Mouse (Mus musculus): ENCODE data around the gene Gm826. TPM values are rescaled to one million over a fixed set of nuclear protein-coding genes. Genes with fewer than 3 reads are reported as not detected.
A peak's percentile ranks its signal among the peaks of the same experiment; 100 is the strongest.

Gm826 gene
- polyA plus RNA-seq, 1 experiment from 2014 or later, result 0.37 TPM

DNA sequence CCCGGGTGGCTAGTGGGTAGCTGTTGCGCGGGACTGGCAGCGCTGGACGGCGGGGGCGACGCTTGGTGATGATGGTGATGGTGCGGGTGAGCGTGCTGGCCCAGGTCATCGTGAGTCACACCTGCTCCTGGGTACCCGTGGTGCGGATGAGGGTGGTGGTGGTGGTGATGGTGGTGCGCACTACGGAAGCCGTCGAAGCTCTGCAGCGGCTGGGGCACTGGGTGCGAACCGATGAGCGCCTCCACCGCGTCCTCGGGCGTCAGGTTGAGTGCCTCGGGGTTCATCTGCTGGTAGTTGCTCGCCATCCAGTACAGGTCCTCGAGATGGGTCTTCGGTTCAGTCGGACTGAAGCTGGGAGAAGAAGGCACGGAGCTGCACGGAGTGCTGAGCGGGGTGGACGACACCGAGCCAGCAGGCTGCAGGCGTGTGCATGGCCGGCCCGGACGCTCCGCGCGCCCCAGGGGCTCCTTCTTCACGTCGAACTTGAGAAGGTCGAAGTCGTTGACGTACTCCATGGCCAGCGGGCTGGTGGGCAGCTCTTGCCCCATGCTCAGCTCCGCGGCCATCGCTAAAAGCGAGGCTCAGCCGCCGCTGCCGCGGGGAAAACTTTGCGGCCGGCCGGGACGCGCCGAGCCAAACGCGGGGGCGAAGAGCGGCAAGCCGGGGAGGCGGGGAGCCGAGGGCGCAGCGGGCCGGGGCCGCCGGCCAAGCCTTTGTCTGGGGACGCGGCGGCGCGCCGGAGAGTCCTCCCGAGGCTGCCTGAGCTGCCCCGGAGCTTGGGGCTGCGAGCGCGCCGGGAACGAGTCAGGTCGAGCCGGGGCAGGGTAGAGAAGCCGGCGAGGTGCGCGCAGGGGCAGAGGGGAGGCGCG, 32.4 kb upstream of the Gm826 start:
- no peaks in the 10 kb centered on the region for H3K9me3 ChIP-seq (ENCODE audit: control insufficient read depth, low read length)
- H3K4me1 ChIP-seq (ENCODE audit: control insufficient read depth, insufficient read depth, low read length), result peaks cover 11% of the 10 kb centered on the region; the same call in 1 of the 2 replicates
- peak overlapping the region; percentile 76 for H3K27ac ChIP-seq (ENCODE audit: low read depth, low read length)
- H3K27me3 ChIP-seq (ENCODE audit: control insufficient read depth, insufficient read depth, low read length), result peaks cover 58% of the 10 kb centered on the region
- no peaks in the 10 kb centered on the region for H3K36me3 ChIP-seq (ENCODE audit: control insufficient read depth, insufficient read depth, low read length)
- H3K4me3 ChIP-seq (ENCODE audit: low read length), result peak overlapping the region; percentile 58
- ATAC-seq (ENCODE audit: low FRiP score, low TSS enrichment), result peak; percentile 17; the same call in 1 of the 2 replicates
- under 1% methylated on average over 79 of the region's 95 CpGs for WGBS
- H3K4me2 ChIP-seq (replicated peaks; ENCODE audit: low read depth, low read length), result peak overlapping the region; percentile 97
- peak overlapping the region; percentile 76 for H3K9ac ChIP-seq (ENCODE audit: low read depth, low read length)

DNA sequence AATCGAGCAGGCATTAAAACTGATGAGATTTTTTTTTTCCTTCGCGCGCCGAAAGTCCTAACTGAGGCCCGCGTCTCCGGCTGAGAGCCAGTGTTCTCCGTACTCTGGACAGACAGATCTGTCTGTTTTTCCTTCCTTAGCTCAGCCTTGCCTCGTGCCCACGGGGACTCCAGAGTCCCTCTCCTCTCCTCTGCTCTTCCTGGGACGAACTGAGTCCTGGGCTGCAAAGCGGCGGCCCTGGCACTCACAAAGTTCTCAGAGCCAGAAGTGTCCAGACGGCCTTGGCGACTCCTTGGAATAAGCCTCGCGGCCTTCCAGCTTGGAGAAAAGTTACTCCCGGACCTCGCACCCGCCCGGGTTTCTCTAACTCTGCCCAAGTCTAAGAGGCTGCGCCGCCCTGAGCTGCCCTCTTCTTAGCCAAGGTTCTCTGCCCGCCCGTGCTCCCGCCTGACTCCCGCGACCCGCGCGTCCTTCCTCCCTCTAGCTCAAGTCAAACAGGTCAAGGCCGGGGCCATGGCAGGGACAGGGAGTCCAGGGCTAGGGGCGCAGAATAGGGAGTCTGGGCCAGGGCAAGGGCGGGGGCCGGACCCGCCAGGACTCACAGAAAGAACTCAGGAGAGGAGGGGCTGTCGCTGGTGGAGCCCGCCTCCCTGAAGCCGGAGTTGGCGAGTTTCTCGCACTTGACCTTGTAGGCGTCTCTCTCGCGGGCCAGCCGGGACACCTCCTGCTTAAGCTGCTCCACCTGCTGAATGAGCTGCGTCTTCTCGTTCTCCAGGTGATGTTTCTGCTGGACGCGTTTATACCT, 31.3 kb upstream of the Gm826 start:
- Histone ChIP-seq H3K27me3 (ENCODE audit: control insufficient read depth, insufficient read depth, low read length) (peaks cover 55% of the 10 kb centered on the region), H3K4me1 (ENCODE audit: control insufficient read depth, insufficient read depth, low read length) (peaks cover 11% of the 10 kb centered on the region; the same call in 1 of the 2 replicates), H3K9ac (ENCODE audit: low read depth, low read length) (peak overlapping the region; percentile 76), H3K27ac (ENCODE audit: low read depth, low read length) (no peak overlapping the region), H3K9me3 (ENCODE audit: control insufficient read depth, low read length) (no peaks in the 10 kb centered on the region), H3K4me3 (ENCODE audit: low read length) (peak overlapping the region; percentile 58), H3K36me3 (ENCODE audit: control insufficient read depth, insufficient read depth, low read length) (no peaks in the 10 kb centered on the region), H3K4me2 (replicated peaks; ENCODE audit: low read depth, low read length) (peak overlapping the region; percentile 97)
- 0 out of 2 replicates have a peak, but pooled peaks have one; percentile 0 for ATAC-seq (ENCODE audit: low FRiP score, low TSS enrichment)
- WGBS, result under 1% methylated on average over 50 of the region's 50 CpGs

DNA sequence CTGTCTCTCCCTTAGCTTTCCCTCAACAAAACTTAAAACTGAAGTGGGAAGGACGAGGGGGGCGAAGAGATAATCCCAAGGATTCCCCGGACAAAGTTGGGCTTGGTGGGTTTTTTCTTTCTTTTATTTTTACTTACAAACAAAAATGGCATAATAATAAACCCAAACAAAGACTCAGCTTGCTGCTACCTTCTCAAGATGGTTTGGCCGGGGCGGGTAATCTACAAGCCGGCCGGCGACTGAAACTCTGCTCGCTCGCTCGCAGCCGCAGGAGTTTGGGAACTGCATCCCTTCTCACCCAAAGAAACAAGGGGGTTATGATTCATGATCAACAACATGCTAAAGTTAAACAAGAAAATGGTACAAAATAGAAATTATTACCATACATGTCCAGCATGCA, 30.7 kb upstream of the Gm826 start:
- Histone ChIP-seq H3K9me3 (ENCODE audit: control insufficient read depth, low read length) (no peaks in the 10 kb centered on the region), H3K4me1 (ENCODE audit: control insufficient read depth, insufficient read depth, low read length) (peaks cover 10% of the 10 kb centered on the region; the same call in 1 of the 2 replicates), H3K4me3 (ENCODE audit: low read length) (peak overlapping the region; percentile 58), H3K27ac (ENCODE audit: low read depth, low read length) (no peak overlapping the region), H3K27me3 (ENCODE audit: control insufficient read depth, insufficient read depth, low read length) (peaks cover 55% of the 10 kb centered on the region), H3K36me3 (ENCODE audit: control insufficient read depth, insufficient read depth, low read length) (no peaks in the 10 kb centered on the region), H3K9ac (ENCODE audit: low read depth, low read length) (no peak overlapping the region), H3K4me2 (replicated peaks; ENCODE audit: low read depth, low read length) (peak overlapping the region; percentile 97)
- 2% methylated on average over 12 of the region's 12 CpGs for WGBS
- ATAC-seq (ENCODE audit: low FRiP score, low TSS enrichment), result no peak

GRCm38 (mm10) chr2:160364128-160364650, 30.2 kb upstream of the Gm826 start:
- no peak overlapping the region for H3K27ac ChIP-seq (ENCODE audit: low read depth, low read length)
- H3K4me2 ChIP-seq (replicated peaks; ENCODE audit: low read depth, low read length), result peak overlapping the region; percentile 97
- H3K4me1 ChIP-seq (ENCODE audit: control insufficient read depth, insufficient read depth, low read length), result peaks cover 5% of the 10 kb centered on the region; the same call in 1 of the 2 replicates
- ATAC-seq (ENCODE audit: low FRiP score, low TSS enrichment), result no peak
- WGBS, result 4% methylated on average over 9 of the region's 9 CpGs
- no peak overlapping the region for H3K9ac ChIP-seq (ENCODE audit: low read depth, low read length)
- H3K36me3 ChIP-seq (ENCODE audit: control insufficient read depth, insufficient read depth, low read length), result no peaks in the 10 kb centered on the region
- peak overlapping the region; percentile 58 for H3K4me3 ChIP-seq (ENCODE audit: low read length)
- peaks cover 53% of the 10 kb centered on the region for H3K27me3 ChIP-seq (ENCODE audit: control insufficient read depth, insufficient read depth, low read length)
- H3K9me3 ChIP-seq (ENCODE audit: control insufficient read depth, low read length), result no peaks in the 10 kb centered on the region

- 51% methylated on average over 4 of the region's 4 CpGs for WGBS
- Histone ChIP-seq H3K9me3 (ENCODE audit: control insufficient read depth, low read length) (no peaks in the 10 kb centered on the region), H3K27me3 (ENCODE audit: control insufficient read depth, insufficient read depth, low read length) (peaks cover 51% of the 10 kb centered on the region), H3K9ac (ENCODE audit: low read depth, low read length) (no peak overlapping the region), H3K4me3 (ENCODE audit: low read length) (no peak overlapping the region), H3K4me2 (replicated peaks; ENCODE audit: low read depth, low read length) (no peak overlapping the region), H3K27ac (ENCODE audit: low read depth, low read length) (no peak overlapping the region), H3K36me3 (ENCODE audit: control insufficient read depth, insufficient read depth, low read length) (no peaks in the 10 kb centered on the region), H3K4me1 (ENCODE audit: control insufficient read depth, insufficient read depth, low read length) (no peaks in the 10 kb centered on the region)
- no peak for ATAC-seq (ENCODE audit: low FRiP score, low TSS enrichment)
Observed at GRCm38 (mm10) chr2:160363201-160363600, 29.2 kb upstream of the Gm826 start.

DNA sequence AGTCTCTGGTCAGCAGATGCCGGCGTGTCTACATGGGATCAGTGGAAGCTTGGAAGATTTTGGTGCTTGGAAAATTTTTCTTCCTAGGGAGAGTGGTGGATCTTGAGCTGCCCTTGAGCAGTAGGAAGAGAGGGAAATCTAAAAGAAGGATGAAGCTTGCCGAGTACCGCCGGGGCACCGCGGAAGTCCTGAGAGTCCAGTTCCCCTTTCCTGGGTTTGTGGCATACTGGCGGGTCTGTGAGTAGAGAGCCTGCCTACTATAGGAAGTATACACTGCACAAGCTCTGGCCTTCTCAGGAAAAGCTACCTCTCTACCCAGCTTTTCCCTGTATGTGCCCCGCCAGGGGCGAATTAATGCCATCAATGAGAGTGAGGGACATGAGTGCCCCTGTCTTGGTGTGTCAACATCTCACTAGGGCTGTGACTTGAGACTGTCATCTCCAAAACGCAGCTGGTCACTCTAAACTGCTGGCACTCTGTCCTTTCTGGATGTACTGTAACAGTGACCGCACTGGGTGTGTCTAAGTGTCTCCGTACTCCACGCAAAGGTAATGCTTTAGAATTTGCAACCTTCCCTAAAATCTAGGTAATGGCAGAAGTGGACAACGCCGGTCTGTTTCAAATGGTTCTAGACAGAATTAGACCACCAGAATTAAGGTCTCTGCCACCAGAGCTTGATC, 27.6 kb upstream of the Gm826 start:
- Histone ChIP-seq H3K27ac (ENCODE audit: low read depth, low read length) (no peak overlapping the region), H3K9me3 (ENCODE audit: control insufficient read depth, low read length) (no peaks in the 10 kb centered on the region), H3K4me2 (replicated peaks; ENCODE audit: low read depth, low read length) (no peak overlapping the region), H3K9ac (ENCODE audit: low read depth, low read length) (no peak overlapping the region), H3K36me3 (ENCODE audit: control insufficient read depth, insufficient read depth, low read length) (no peaks in the 10 kb centered on the region), H3K4me3 (ENCODE audit: low read length) (no peak overlapping the region), H3K27me3 (ENCODE audit: control insufficient read depth, insufficient read depth, low read length) (peaks cover 51% of the 10 kb centered on the region), H3K4me1 (ENCODE audit: control insufficient read depth, insufficient read depth, low read length) (no peaks in the 10 kb centered on the region)
- 24% methylated on average over 16 of the region's 16 CpGs for WGBS
- no peak for ATAC-seq (ENCODE audit: low FRiP score, low TSS enrichment)

- ATAC-seq (ENCODE audit: low FRiP score, low TSS enrichment), result no peak
- Histone ChIP-seq H3K4me1 (ENCODE audit: control insufficient read depth, insufficient read depth, low read length) (no peaks in the 10 kb centered on the region), H3K9me3 (ENCODE audit: control insufficient read depth, low read length) (no peaks in the 10 kb centered on the region), H3K4me2 (replicated peaks; ENCODE audit: low read depth, low read length) (no peak overlapping the region), H3K4me3 (ENCODE audit: low read length) (no peak overlapping the region), H3K27ac (ENCODE audit: low read depth, low read length) (no peak overlapping the region), H3K27me3 (ENCODE audit: control insufficient read depth, insufficient read depth, low read length) (peaks cover 44% of the 10 kb centered on the region), H3K36me3 (ENCODE audit: control insufficient read depth, insufficient read depth, low read length) (no peaks in the 10 kb centered on the region), H3K9ac (ENCODE audit: low read depth, low read length) (no peak overlapping the region)
- WGBS, result 14% methylated on average over 8 of the region's 8 CpGs
Observed at GRCm38 (mm10) chr2:160360234-160360874, 26.4 kb upstream of the Gm826 start.

- H3K4me2 ChIP-seq (replicated peaks; ENCODE audit: low read depth, low read length), result no peak overlapping the region
- H3K36me3 ChIP-seq (ENCODE audit: control insufficient read depth, insufficient read depth, low read length), result no peaks in the 10 kb centered on the region
- WGBS, result 8% methylated on average over 4 of the region's 4 CpGs
- no peaks in the 10 kb centered on the region for H3K4me1 ChIP-seq (ENCODE audit: control insufficient read depth, insufficient read depth, low read length)
- no peak overlapping the region for H3K4me3 ChIP-seq (ENCODE audit: low read length)
- no peak overlapping the region for H3K27ac ChIP-seq (ENCODE audit: low read depth, low read length)
- H3K9ac ChIP-seq (ENCODE audit: low read depth, low read length), result no peak overlapping the region
- no peak for ATAC-seq (ENCODE audit: low FRiP score, low TSS enrichment)
- no peaks in the 10 kb centered on the region for H3K9me3 ChIP-seq (ENCODE audit: control insufficient read depth, low read length)
- H3K27me3 ChIP-seq (ENCODE audit: control insufficient read depth, insufficient read depth, low read length), result peaks cover 47% of the 10 kb centered on the region
Observed at GRCm38 (mm10) chr2:160358896-160359295, 24.9 kb upstream of the Gm826 start.

Measured in kidney, embryonic 14.5 days (tissue).